Mouse (Mus musculus) c-Kit-positive CD71-negative TER-119-negative erythroid progenitor cells, embryonic 14.5 days (primary cell): ENCODE results near the gene Cped1.

Experiments
- DNase-seq: peaks from one replicate; pipeline ENCODE4 v3.0.0-alpha.2; 2013; ENCODE audit warnings: low read depth

The Cped1 gene

DNA sequence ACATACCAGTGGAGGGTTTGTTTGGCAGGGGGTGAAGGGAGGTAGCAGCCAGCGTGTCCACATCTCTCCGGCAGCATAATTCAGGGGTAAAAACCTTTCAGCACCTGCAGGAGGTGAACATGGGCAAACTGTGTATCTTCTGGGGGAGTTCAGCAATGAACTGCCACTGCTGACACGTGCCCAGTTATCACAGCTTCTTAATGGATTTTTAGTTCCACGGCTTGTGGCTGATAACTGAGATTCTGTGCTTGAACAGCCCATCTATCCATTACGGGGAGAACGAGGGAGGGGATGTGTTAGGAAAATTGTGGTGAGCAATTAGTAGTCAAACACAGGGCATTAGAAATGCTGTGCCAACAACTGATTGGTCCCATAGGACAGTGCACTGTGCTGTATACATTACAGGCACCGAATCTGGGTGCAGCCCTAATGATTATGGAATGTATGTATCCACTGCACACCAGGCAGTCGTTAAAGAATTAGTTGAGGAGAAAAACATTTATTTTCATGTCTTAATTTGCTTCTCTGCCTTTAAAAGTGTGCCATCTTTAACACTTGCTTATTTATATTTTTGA lies 193.1 kb downstream of the Cped1 start:
- no peak for DNase-seq

DNA sequence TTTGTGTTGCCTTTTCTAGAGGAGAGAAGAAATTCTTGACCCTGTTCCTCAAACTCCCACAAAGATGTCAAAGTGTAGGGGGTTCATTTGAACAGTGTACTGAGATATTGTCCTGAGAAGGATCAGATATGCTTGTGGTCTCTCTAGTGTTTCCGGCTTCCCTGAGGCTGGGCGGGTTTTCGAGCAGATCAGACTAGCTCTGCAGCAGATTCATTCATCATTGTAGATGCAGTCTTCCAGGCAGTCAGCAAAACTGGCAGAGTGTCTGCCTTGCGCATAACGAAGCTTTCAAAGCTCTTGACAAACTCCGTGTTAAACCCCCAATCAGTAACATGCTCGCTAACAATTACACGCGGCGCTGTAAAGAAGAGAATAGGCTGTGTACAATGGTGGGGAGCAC lies 194.6 kb downstream of the Cped1 start:
- DNase-seq: no peak

DNA sequence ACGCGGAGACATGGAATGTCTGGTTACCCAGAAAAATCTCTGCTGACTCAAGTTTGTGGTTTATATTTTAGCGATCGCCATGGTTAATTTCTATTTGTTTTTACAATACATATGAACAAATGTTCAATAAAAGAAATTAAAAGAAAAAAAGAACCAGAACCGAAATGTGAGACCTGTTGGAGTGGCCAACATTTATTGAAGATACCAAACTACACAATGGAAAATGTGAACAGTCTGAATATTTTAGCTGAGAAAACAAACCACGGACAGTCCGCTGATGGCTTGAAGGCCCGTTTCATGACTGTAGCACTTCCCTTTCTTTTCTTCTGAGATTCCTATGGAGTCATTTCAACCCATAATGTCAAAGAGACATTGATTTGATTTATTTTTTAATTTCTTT lies 201.3 kb downstream of the Cped1 start:
- no peak for DNase-seq

DNA sequence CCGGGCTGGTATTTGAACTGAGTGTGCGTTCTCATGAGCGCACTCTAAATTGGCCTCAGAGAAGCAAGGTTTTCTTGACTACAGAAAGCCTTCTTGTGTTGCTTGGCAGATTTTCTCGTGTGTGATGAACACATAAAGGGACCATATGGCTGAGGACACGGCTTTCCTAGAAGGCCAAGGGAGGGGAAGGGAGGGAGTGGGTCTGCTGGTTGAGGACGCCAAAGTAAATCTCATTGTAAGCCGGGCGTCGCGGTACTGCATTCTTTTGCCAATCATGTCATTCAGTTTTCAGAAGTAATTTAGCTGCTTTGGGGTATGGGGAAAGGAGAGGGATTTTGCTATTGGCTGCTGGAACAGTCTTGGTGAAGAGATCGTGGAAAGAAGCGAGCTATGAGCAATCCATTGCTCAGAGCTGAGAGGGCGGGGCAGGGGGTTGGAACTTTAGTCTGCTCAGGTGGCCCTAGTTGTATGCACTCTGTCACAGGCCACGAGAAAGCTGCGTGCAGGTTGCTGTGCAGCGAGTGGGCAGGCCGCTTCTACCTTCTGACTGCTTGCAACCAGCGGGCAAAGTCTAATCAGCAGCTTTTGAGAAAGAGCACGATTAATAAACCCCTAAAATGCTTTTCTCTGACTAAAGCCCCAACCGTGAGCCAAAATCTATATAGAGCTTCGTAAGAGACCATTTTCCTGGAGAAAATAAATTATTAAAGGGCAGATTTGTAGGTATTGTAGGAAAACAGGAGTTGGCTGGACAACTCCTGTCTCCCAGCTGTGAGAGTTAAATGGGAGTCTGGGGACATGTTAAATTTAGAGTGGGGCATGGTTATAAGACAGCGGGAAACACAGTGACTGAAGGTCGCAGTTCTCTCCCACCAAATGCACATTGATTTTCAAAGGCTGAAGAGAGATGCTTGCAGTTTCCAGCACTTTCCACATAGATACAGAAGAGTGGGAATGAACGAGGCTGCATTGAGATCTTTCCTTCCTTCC lies 203.9 kb downstream of the Cped1 start:
- no peak for DNase-seq

DNA sequence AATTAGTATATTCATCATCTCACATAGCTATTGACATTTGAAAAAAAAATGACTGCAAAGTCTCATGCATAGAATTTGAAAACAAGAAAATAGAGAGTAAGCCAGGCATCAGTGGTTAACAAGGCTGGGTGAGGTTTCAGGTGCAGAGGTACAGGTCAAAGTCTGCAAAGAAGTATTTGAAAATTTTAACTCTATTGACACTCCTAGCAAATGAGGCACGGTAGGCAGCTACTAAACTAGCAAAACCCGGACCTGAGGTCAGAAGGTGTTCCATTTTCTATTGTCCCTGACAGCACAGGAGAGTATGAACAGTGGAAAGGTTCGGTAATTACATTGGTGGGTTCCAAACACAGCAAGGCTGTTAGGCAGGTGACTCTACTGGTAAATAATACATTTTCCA lies 212.9 kb downstream of the Cped1 start:
- DNase-seq: no peak

DNA sequence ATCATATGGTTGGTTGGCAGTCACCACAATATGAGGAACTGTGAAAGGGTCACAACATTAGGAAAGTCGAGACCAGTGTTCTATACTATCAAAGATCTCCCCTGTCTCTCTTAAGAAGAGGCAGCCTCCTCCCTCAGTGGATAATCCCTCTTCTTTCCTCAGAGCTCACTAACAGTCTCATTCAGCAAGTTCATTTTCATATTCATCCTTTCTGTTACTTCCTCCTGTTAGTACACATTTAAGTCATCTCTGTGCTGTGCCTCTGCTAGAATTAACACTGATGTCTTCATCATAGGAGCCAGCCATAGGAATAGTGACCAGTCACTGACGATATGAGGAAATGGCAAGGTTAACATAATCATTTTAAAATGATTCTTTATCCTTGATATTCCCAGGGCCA lies 213.8 kb downstream of the Cped1 start:
- DNase-seq: no peak

DNA sequence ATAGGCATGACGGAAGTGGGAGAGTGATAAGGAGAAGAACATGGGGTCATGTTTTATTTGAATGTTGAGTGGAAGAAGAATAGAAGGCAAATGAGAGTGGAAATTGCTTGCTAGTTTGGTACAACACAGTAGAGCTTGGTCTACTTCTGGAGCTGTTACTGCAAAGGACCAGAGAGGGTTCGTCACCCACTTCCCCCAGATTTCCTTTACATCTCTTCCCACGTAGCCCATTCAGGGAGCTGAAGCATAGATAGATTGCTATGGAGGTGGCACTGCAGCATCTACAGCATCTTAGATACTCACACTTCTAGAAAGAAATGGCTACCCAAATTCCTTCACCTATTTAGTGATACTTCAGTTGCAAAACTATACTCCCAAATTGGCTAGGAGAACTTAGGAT lies 214.4 kb downstream of the Cped1 start:
- DNase-seq: no peak

DNA sequence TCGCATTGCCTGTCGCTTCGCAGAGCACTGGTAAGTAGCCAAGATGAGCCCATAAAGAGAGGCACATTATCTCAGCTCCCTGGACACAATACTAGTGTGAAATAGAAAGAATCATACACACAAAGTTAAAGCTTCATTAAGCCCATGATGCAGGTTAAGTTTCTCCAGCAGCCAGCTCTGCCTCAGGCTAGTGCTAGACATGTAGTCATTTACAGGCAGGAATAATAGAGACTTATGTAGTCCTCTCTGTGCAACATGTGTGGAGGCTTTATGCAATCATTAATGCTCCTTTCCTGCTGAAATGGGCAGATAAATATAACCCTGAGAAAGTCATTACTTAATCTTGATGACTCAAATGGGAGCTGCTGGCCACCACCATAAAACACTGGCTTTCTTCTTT lies 216.2 kb downstream of the Cped1 start:
- no peak for DNase-seq

DNA sequence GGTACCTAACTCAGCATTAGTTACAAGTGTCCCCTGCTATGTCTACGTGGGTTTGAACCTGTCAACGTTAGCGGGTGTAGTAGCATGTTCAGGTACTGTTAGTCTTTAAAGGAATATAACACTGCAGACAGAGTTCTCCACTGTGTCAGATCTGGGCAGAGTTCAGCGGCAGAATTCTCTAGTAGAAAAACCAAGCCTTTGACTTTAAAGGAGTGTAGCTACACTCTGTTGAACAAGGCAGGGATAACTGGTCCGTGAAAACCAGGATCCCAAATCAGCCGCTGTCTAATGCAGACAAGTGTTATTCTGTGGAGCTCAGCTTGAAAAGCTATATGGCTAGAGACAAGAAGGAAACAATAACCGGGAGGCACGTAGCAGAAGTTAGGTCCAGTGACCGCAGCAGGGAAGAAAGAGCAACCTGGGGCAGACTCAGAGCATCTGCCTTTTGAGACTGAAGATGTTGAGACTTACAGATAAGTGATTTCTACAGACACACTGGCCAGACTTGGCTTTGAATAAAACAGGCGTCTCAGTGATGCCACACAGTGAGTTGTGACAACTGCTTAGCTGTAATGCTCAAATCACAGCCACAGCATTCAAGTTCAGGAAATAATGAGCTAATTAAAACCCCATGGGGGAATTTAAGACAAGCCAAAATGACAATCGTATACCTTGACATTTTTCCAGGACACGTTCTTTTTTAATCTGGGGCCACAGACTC lies 219.5 kb downstream of the Cped1 start:
- DNase-seq: no peak

DNA sequence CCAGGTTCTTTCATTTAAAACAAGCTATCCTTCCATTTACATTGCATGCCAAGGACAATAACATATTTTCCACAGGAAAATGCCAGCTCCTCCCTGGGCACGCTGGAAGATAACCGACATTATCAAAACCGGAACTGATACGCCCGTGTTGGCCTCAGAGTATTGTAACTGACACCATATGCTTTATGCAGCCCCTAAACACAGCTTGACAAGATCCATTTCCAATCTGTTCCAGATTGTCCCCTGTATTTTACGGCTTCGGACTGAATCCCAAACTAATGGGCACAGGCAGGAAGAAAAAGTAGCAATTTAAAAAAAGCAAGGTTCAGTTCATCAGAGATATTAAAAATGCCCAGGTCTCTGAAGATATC lies 220.0 kb downstream of the Cped1 start:
- DNase-seq: no peak

DNA sequence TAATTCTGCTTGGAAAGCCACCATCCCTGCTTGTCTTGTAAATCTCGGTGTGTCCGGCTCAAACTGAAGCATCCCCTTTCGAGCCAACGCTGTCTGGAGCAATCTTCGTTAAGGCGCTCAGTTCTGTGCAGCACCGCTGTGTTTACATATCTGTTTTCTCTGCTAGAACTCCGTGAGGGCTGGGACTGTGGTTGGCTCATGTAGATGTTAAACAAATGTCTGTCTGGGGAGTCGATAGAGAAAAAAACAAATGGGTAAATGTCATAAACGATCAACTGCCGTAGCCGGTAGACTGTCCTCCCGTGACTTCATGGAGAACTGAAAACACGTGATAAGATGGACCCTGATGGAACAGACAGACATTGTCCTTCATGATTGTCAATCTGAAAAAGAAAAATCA lies 220.5 kb downstream of the Cped1 start:
- no peak for DNase-seq

DNA sequence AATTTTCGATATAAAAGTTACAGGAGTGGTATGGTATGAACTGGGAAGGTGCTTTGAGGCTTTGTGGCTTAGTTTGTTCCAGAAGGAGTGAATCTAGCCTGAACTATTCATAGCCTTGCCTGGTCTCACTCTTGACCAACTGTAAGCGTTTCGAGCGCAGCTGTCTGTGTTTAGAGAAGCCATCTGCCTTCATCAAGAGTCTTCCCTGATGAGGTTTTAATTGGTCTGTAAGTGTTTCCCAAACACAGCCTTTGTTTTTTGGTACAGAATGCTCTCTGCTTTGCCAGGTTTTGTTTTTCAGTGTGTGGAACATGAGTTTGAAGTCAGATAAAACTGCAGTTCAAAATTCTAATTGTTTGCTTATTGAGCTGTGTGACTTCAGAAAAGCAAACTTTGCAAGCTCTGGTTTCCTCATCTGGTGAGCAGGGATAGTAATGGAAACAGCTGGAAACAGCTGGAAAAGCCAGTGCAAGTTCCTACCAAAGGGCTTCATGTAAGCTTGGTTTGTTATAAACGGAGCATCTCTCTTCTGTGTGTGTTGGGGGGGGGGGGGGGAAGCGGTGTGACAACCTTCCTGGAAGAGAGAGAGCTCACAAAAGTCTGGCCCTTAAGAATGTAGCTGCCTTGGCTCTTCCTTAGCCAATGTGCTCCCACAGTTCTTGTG lies 221.0 kb downstream of the Cped1 start:
- DNase-seq: no peak

DNA sequence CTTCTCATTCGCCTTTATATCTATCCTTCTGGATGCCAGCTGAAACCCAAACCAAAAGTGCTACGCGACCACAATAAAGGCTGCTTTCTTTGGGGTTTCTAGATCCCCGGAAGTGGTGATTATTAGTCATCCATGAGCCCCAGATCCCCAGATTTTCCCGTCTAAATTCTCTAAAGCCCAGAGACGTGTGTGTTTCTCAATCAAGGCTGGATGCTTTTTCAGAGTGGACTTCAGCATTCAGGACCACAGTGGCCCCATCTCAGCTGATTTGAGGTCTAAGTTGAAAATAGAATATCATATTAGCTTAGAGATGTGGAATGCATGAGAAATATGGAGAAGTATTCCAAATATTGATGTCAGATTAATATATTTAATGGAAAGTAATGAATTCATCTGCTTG lies 226.4 kb downstream of the Cped1 start:
- no peak for DNase-seq

DNA sequence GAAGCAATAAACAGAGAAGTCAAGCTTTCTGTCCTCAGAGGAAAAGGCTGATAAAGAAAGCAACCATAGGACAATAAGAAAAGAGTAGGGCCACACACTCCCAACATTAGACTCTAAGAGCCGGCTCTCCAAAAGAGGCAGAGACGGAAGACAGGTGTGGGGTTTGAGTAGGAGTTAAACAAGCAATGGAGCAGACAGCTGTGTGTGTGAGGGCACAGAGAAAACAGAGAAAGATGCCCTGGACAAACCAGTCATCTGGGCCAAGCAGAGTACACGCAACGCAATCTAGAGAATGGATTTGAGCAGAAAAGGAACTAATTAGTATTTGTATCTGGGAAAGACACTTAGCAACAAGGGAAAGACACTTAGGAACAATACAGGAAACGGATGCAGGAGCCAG lies 227.5 kb downstream of the Cped1 start:
- no peak for DNase-seq

DNA sequence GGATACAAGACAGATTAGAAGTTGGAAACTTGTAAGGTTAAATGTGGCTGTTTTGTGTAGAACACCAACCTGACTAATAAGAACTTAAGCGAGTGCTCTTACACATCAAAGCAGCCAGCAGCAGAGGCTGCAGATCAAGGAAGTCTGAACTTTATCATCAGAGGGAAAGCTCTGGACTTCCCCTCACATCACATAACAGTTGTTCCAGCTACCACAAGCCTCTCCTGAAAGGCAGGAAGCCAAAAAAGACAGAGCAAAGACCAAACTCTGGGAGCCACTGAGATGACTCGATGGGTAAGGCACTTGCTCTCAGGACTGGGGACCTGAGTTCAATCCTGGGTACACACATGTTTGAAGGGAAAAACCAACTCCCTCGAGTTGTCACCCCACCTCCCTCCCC lies 228.1 kb downstream of the Cped1 start:
- no peak for DNase-seq

DNA sequence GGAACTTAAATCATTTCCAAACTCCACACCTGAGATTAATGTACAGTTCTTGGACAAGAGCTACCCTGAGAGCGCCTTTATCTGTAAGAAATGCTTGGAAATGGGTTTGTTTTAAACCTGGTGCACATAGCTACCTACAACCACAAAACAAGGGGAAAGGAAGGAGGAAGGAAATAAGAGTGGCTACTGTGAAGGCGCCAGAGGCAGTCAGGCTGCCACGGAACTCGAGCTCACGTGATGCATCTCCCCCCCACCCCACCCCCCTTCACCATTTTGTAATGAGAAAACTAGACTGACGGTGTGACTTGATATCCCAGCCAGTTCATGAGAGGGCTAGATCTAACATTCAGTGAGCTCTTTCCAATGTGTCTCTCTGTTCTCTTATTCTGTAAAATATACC lies 228.9 kb downstream of the Cped1 start:
- DNase-seq: no peak

DNA sequence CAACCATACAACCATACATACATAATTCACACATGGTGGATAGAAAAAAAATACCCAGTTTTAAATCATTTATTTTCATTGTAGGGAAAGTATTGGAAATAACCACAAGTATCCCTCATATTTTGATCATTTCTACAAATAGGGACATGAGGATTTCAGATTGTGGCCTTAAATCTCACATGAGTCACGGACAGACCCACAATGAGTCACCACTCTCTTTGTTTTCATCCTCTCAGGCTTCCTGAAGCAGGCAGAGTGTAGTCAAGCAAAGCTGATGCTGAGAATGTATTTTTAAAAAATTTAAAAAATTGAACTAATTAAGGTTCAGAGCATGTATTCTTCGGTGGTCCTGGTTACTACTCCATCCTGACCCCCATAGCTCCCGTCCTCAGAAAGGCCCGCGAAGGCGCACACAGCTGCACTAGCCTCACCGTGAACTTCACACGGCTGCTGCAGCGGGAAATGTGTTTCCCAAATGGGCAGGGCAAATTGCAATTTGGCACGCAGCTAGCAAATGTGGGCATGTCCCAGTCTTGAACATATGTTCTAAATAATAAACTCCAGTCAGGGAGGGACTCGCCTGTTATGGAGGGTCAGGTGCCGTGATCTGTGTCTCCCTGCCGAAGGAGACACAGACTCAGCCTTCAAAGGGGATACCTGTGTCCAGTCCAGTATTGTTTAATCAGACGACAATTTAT lies 230.7 kb downstream of the Cped1 start:
- no peak for DNase-seq

DNA sequence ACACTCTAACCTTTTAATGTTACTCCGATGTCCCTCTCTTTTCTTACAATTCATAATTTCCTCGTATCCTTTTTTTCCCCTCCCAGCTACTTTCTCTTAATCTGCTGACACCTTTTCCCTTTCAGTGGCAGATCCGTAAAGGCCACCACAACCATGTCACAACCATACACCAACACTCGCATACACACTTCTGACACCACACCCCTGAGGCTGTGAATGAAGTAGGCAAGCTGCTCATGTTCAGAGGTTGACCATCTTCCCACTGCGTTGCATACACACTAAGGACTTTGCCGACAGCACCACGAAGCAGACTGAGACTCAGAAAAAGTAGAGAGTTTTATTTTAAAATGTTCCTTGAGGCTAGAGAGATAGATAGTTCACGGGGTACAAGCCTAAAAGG lies 235.4 kb downstream of the Cped1 start:
- DNase-seq: no peak

DNA sequence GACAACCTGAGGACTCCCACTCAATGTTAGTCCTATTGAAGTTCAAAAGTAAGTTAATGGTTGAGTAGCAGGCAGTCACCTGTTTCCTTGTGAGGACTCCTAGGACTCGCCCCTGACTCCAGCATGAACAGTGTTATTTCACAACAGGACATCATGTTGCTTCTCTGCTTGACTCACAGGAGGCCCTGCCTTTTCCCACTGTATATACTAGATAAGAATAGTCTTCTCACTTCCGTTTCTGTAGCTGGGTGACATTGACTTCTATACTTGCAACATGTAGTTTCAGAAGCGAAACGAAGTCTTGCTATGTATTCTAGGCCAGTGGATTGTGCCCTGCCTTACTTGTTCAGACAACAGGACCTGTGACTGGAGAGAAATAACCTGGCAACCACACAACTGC lies 236.4 kb downstream of the Cped1 start:
- no peak for DNase-seq

DNA sequence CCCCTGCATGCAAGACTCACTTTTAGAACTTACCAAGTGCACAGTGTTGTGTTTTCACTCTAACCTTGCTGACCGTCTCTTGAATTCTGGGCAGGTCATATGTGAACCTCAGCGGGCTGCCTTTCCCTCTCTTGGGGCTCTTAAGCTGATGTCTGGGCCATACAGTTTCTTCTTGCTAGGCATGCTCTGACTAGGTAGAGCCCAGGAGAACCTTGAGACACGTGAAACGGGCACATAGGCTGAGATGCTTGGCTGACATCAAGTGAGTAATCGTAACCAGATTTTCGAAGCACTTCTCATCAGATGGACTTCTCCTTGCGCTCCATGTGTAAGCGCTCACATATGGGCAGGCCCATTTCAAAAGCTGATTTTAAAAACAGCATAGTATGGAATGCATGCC lies 237.2 kb downstream of the Cped1 start:
- DNase-seq: no peak

DNA sequence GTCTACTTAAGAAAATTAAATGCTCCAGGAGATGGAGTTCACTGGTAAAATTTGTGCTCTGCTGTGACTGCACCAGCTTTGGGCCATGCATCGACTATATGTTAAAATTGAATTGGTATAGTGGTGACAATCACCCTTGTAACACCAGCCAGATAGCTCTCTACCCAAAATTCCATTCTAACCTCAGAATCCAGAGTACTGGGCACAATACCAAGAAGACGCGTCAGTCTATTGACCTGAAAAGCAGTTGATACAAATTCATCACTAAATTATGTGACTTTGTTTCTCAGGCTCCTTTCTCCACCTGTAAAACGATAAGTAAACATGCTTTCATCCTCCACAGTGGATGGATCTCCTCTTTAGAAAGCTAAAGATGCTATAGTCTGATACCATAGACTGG lies 238.6 kb downstream of the Cped1 start:
- no peak for DNase-seq

DNA sequence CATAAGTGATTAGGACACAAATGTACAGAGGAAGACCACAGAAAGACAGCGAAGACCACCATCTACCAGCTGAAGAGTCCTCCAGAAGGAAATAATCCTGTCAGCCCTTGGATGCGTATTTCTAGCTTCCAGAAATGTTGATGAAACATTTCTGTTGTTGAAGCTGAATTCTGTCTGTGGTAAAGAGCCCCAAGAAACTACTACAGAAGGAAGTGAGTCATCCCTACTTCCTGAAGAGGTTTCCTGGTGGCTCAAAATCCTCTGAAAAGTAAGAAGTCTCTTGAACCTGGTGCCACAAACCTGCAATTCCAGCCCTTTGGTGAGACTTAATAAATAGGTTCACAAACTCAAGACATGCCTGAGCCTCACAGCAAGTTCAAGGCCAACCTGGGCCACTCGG lies 245.5 kb downstream of the Cped1 start:
- DNase-seq: no peak
